Mouse (Mus musculus) R1 (cell line): ENCODE measurements at regions not wholly inside any gene's neighbourhood (a gene's known extent, or its start where the extent isn't known, plus 50 kb on each side); places are given as distances from the start of the nearest gene placed in this dataset.
"Not testable (repeated sequence)": the region's sequence is repeated elsewhere in the genome, so short reads cannot be mapped to it uniquely, and the experiment has no call there.

Experiments used
- DNase-seq: peaks from one replicate; pipeline ENCODE4 v3.0.0-alpha.2; 2018; ENCODE audit warnings: low read depth, low spot score

- DNase-seq, result no peak
Measured at GRCm38 (mm10) chr12:74825664-74826063, 351.5 kb downstream of the Kcnh5 start.

- DNase-seq, result no peak
Measured at GRCm38 (mm10) chr12:74824735-74825494, 352.2 kb downstream of the Kcnh5 start.

GRCm38 (mm10) chr12:74816181-74816580 is 361.0 kb downstream of the Kcnh5 start:
- DNase-seq, result peak; percentile 57

GRCm38 (mm10) chr12:74808571-74808970 is 368.6 kb downstream of the Kcnh5 start:
- DNase-seq, result peak; percentile 45

- DNase-seq, result not testable (repeated sequence)
Measured at GRCm38 (mm10) chr12:74807926-74808325, 369.2 kb downstream of the Kcnh5 start.

- peak; percentile 51 for DNase-seq
Measured at GRCm38 (mm10) chr12:74803740-74804512, 373.2 kb downstream of the Kcnh5 start.

GRCm38 (mm10) chr12:74792036-74792435 is 385.1 kb downstream of the Kcnh5 start:
- DNase-seq, result no peak

GRCm38 (mm10) chr12:74762284-74762683 is 414.8 kb downstream of the Kcnh5 start:
- no peak for DNase-seq

GRCm38 (mm10) chr12:74745051-74745450 is 428.9 kb upstream of the Gm11042 start:
- DNase-seq, result no peak

GRCm38 (mm10) chr12:74728866-74729265 is 412.7 kb upstream of the Gm11042 start:
- no peak for DNase-seq

- DNase-seq, result no peak
Measured at GRCm38 (mm10) chr12:74679149-74679548, 363.0 kb upstream of the Gm11042 start.

- no peak for DNase-seq
Measured at GRCm38 (mm10) chr12:74677835-74678234, 361.6 kb upstream of the Gm11042 start.

GRCm38 (mm10) chr12:74658406-74658805 is 342.2 kb upstream of the Gm11042 start:
- no peak for DNase-seq

- DNase-seq, result no peak
Measured at GRCm38 (mm10) chr12:74657036-74657648, 340.9 kb upstream of the Gm11042 start.

- DNase-seq, result no peak
Measured at GRCm38 (mm10) chr12:74651256-74651655, 335.1 kb upstream of the Gm11042 start.

GRCm38 (mm10) chr12:74632827-74633226 is 316.6 kb upstream of the Gm11042 start:
- DNase-seq, result no peak

GRCm38 (mm10) chr12:74595208-74595607 is 279.0 kb upstream of the Gm11042 start:
- DNase-seq, result no peak

GRCm38 (mm10) chr12:74554599-74554998 is 238.4 kb upstream of the Gm11042 start:
- DNase-seq, result no peak

GRCm38 (mm10) chr12:74544172-74544571 is 228.0 kb upstream of the Gm11042 start:
- DNase-seq, result no peak

GRCm38 (mm10) chr12:74534882-74535281 is 218.7 kb upstream of the Gm11042 start:
- DNase-seq, result no peak

GRCm38 (mm10) chr12:74528983-74529566 is 212.9 kb upstream of the Gm11042 start:
- DNase-seq, result no peak

GRCm38 (mm10) chr12:74527190-74527621 is 211.0 kb upstream of the Gm11042 start:
- DNase-seq, result no peak
